Comparison of ENCODE assay signal across 22 mouse cellular contexts in genomic region chr12:82894971-82895838, GRCm38 (mm10).
DNase-seq lines count a peak whose midpoint lies in the region; ATAC-seq and TF ChIP-seq lines count a peak whose summit lies in the region.
"Had no signal": no experiment of that assay in that cellular context is flagged by ENCODE, and none has a peak within 500 bp of the region (broad histone marks: within the 10 kb centered on the region; RNA-seq: fewer than 3 reads in every experiment).

No protein-coding gene starts in this region.

- no peak for TF ChIP-seq CTCF in forebrain, postnatal 0 days (IDR thresholded peaks at IDR 0.05; ENCODE audit: low read depth)
- no peak for TF ChIP-seq CTCF in gastrocnemius, adult 2 months (IDR thresholded peaks at IDR 0.05)

- no peak overlapping the region for H3K27ac ChIP-seq in forebrain, embryonic 11.5 days (ENCODE audit: low read depth, low read length)
- H3K27ac ChIP-seq in forebrain, embryonic 16.5 days (ENCODE audit: low read length): no peak overlapping the region
- no peak overlapping the region for H3K27ac ChIP-seq in forebrain, embryonic 13.5 days
- H3K27ac ChIP-seq in forebrain, postnatal 0 days (ENCODE audit: low read depth, low read length): no peak overlapping the region
- H3K27ac ChIP-seq in gastrocnemius, adult 2 months: no peak overlapping the region
- H3K27ac ChIP-seq: embryonic facial prominence, embryonic 10.5 days; embryonic facial prominence, embryonic 12.5 days had no signal

- no peaks in the 10 kb centered on the region for H3K36me3 ChIP-seq in forebrain, embryonic 11.5 days (ENCODE audit: control insufficient read depth, insufficient read depth, low read length)
- H3K36me3 ChIP-seq in forebrain, embryonic 16.5 days (ENCODE audit: control insufficient read depth, insufficient read depth): no peaks in the 10 kb centered on the region
- H3K36me3 ChIP-seq in forebrain, embryonic 13.5 days (ENCODE audit: poor library complexity, severe bottlenecking): no peaks in the 10 kb centered on the region
- H3K36me3 ChIP-seq in forebrain, postnatal 0 days (ENCODE audit: insufficient read depth): no peaks in the 10 kb centered on the region
- H3K36me3 ChIP-seq: embryonic facial prominence, embryonic 10.5 days; embryonic facial prominence, embryonic 12.5 days; G1E had no signal

- ATAC-seq in forebrain, embryonic 11.5 days (replicated peaks; ENCODE audit: low FRiP score): peak; percentile 84
- no peak for ATAC-seq in forebrain, embryonic 16.5 days
- peak; percentile 58; the same call in 1 of the 2 replicates for ATAC-seq in forebrain, embryonic 13.5 days
- ATAC-seq in forebrain, postnatal 0 days: no peak
- ATAC-seq: CD4-positive, CD25-positive, alpha-beta regulatory T cell, adult 4 months had no signal

- intact Hi-C loops in heart, postnatal 14 days (cut with DNase I): no loop called here
- intact Hi-C loops in gastrocnemius, adult 2 months (cut with DNase I): no loop called here

- H3K4me1 ChIP-seq in forebrain, embryonic 11.5 days (replicated peaks; ENCODE audit: control insufficient read depth, insufficient read depth, low read length): no peaks in the 10 kb centered on the region
- no peaks in the 10 kb centered on the region; the same call in 1 of the 2 replicates for H3K4me1 ChIP-seq in forebrain, embryonic 16.5 days (replicated peaks; ENCODE audit: control insufficient read depth, insufficient read depth, low read length)
- peaks cover 9% of the 10 kb centered on the region for H3K4me1 ChIP-seq in forebrain, embryonic 13.5 days
- H3K4me1 ChIP-seq in forebrain, postnatal 0 days (ENCODE audit: insufficient read depth): no peaks in the 10 kb centered on the region
- H3K4me1 ChIP-seq: embryonic facial prominence, embryonic 10.5 days; embryonic facial prominence, embryonic 12.5 days had no signal

- no peak overlapping the region for H3K4me3 ChIP-seq in forebrain, embryonic 11.5 days (ENCODE audit: low read depth, low read length)
- no peak overlapping the region for H3K4me3 ChIP-seq in forebrain, embryonic 16.5 days (replicated peaks; ENCODE audit: low read length)
- H3K4me3 ChIP-seq in forebrain, embryonic 13.5 days: no peak overlapping the region
- H3K4me3 ChIP-seq in forebrain, postnatal 0 days (ENCODE audit: low read depth, low read length): no peak overlapping the region
- no peak overlapping the region for H3K4me3 ChIP-seq in gastrocnemius, adult 2 months
- H3K4me3 ChIP-seq: embryonic facial prominence, embryonic 10.5 days; embryonic facial prominence, embryonic 12.5 days had no signal

- no peaks in the 10 kb centered on the region for H3K9me3 ChIP-seq in forebrain, embryonic 11.5 days (ENCODE audit: control insufficient read depth, low read length)
- H3K9me3 ChIP-seq in forebrain, embryonic 16.5 days (ENCODE audit: control insufficient read depth, low read length): no peaks in the 10 kb centered on the region
- no peaks in the 10 kb centered on the region for H3K9me3 ChIP-seq in forebrain, embryonic 13.5 days (replicated peaks)
- no peaks in the 10 kb centered on the region for H3K9me3 ChIP-seq in forebrain, postnatal 0 days (ENCODE audit: low read length)
- H3K9me3 ChIP-seq: embryonic facial prominence, embryonic 10.5 days; embryonic facial prominence, embryonic 12.5 days; G1E had no signal

- WGBS in forebrain, embryonic 11.5 days: 59% methylated on average over 6 of the region's 6 CpGs
- 21% methylated on average over 6 of the region's 6 CpGs for WGBS in forebrain, embryonic 16.5 days
- whole genome bisulfite sequencing in forebrain, embryonic 13.5 days: 44% methylated on average over 6 of the region's 6 CpGs
- 33% methylated on average over 6 of the region's 6 CpGs for WGBS in forebrain, postnatal 0 days

- no peaks in the 10 kb centered on the region for H3K27me3 ChIP-seq in forebrain, embryonic 11.5 days (ENCODE audit: control insufficient read depth, insufficient read depth, low read length)
- H3K27me3 ChIP-seq in forebrain, embryonic 16.5 days (replicated peaks; ENCODE audit: control insufficient read depth, insufficient read depth, low read length): no peaks in the 10 kb centered on the region
- H3K27me3 ChIP-seq in forebrain, embryonic 13.5 days: peaks cover 16% of the 10 kb centered on the region; the same call in 1 of the 2 replicates
- H3K27me3 ChIP-seq in forebrain, postnatal 0 days (ENCODE audit: insufficient read depth, low read length): no peaks in the 10 kb centered on the region
- H3K27me3 ChIP-seq: CH12.LX; embryonic facial prominence, embryonic 12.5 days had no signal

- H3K4me2 ChIP-seq in forebrain, embryonic 11.5 days (ENCODE audit: low read depth, low read length, severe bottlenecking): no peak overlapping the region
- H3K4me2 ChIP-seq in forebrain, embryonic 16.5 days (ENCODE audit: low read length): no peak overlapping the region
- H3K4me2 ChIP-seq in forebrain, embryonic 13.5 days: no peak overlapping the region
- H3K4me2 ChIP-seq in forebrain, postnatal 0 days (ENCODE audit: low read depth): no peak overlapping the region
- H3K4me2 ChIP-seq: embryonic facial prominence, embryonic 12.5 days had no signal

- no peak overlapping the region for H3K9ac ChIP-seq in forebrain, embryonic 11.5 days (ENCODE audit: low read length)
- no peak overlapping the region for H3K9ac ChIP-seq in forebrain, embryonic 16.5 days (replicated peaks; ENCODE audit: low read depth, low read length)
- H3K9ac ChIP-seq in forebrain, embryonic 13.5 days: no peak overlapping the region
- no peak overlapping the region for H3K9ac ChIP-seq in forebrain, postnatal 0 days
- H3K9ac ChIP-seq: embryonic facial prominence, embryonic 12.5 days had no signal

- DNase-seq in forebrain, embryonic 11.5 days (ENCODE audit: low spot score): no peak
- no peak for DNase-seq in forebrain, postnatal 0 days
- peak; percentile 87 for DNase-seq in Muller cell, postnatal 12 days (ENCODE audit: inconsistent ontology term)
- DNase-seq in retina, embryonic 14.5 days (ENCODE audit: low spot score): peak; percentile 13
- DNase-seq in heart, postnatal 14 days: no peak
- DNase-seq in gastrocnemius, adult 2 months: no peak
- DNase-seq: adrenal gland, adult 2 months; adrenal gland, postnatal 10 days; adrenal gland, postnatal 25 days; B cell, adult 2 months; cerebellum, adult 11-12 months; cerebellum, adult 2 months; cerebellum, adult 9-10 months; cerebellum, postnatal 10 days; cerebellum, postnatal 25 days had no signal

Comparison
In these comparisons a context has a peak if more than half of its experiments do, and no peak if none do; other contexts are left out.
1. ATAC-seq: peak in forebrain, embryonic 11.5 days (single experiment) and forebrain, embryonic 13.5 days (single experiment); none in forebrain, embryonic 16.5 days (single experiment) and forebrain, postnatal 0 days (single experiment).
2. DNase-seq: peak in Muller cell, postnatal 12 days (single experiment) and retina, embryonic 14.5 days (single experiment); none in forebrain, embryonic 11.5 days (single experiment), forebrain, postnatal 0 days (single experiment), heart, postnatal 14 days (0 of 2) and gastrocnemius, adult 2 months (single experiment).